Mouse (Mus musculus): ENCODE results near the gene Nol8.

DNA sequence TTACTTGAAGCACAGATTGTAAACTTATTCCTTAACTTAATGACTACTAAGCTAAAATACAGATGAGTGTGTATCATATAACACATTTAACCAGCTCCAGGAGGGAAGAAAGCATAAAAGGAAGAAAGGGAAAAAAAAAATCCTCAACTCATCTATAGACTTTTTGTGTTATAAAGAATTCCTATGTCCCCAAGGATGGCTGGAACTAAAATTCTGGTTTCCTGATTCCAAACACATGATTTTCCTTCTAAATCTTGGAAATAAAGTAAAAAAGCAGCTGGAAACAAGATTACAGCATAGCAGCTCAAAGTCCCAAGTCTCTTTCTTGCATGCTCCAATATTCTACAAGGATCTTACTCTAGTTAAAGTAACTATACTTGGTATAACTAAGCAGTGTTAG is 49.3 kb upstream of the Nol8 start:
- TF ChIP-seq POLR2A (IDR thresholded peaks at IDR 0.05; ENCODE audit: low read depth, low read length) (no peak), CTCF (IDR thresholded peaks at IDR 0.05; ENCODE audit: borderline replicate concordance, insufficient read depth, low read length) (no peak)

Measured in embryonic fibroblast, embryonic 13.5 days (primary cell).